Mouse (Mus musculus): ENCODE data around the gene Ttc23l.
A peak's percentile ranks its signal among the peaks of the same experiment; 100 is the strongest.
"Not testable (repeated sequence)": the region's sequence is repeated elsewhere in the genome, so short reads cannot be mapped to it uniquely, and the experiment has no call there.

Ttc23l gene

DNA sequence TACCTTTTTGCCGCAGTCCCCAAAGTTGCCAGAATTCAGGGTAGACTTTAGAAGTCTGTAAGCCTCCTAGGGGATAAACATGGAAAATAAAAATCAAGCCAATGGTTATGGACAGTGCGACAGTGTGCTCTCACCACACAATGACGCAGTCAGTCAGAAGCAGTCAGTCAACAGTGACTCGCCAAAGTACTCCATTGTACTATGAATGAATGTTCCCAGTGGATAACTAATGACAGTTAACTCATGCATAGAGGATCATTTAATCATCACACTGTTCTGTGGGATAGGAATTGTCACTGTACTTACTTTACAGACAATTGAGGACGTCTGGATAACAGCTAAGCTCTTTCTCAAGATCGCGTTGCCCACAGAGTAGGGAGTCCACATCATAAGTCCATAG is 43.3 kb downstream of the Ttc23l start:
- DNase-seq (ENCODE audit: low read depth): no peak

DNA sequence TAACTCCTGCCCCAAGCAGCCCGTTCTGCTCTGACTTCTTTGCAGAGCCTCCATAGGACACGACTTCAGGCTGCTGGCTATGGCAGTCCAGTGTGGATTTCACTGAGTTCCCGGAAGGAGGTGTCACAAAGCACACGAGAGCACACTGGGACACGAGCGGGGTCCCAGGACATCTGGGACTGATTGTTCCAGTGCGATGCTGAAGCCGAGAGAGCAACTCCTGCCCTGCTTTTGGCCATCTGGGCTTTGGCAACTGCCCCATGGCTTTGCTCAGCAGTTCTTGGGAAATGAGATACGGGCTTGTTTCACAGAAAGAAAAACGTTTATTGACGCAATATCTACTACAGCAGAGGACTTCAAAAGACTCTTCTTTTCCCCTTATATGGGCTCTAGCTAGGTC is 52.4 kb downstream of the Ttc23l start:
- DNase-seq (ENCODE audit: low read depth): no peak

DNA sequence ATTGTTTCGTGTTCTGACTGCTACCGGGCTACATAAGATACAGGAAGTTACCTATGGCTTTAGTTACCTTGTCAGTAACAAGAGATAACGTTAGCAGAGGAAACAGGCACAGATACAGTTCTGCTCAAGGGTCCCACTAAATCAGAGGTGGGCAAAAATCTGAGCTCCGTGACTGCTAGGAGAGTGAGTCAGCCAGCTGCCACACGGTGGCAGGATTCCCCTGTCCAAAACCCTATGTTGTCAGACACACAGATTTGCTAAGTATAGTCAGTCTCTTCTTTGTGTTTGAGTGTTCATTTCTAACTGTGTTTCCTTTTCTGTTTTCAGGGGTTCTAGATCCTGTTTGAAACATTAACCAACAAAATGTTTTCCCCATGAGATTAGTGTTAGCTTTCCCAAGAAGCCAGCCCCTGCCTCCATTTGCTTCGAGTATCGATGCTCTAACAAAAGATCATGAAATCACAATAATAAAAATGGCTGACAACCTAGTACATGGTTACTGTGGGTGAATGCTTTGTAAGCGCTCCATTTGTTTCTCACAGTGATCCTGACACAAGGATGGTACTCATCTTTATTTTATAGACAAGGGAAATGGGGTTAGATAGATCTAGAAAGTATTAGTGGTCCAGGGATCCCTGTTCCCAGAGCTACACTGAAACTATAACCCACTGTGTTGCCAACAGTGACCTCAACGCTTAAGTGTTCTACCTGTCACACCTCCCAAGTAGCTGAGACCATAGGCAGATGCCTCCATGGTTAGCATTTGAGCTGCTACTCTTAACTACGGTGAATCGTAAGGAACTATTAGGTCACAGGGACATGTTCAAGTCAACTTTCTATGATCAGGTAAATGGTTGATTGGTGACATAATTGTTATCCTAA is 57.4 kb downstream of the Ttc23l start:
- DNase-seq (ENCODE audit: low read depth): no peak

DNA sequence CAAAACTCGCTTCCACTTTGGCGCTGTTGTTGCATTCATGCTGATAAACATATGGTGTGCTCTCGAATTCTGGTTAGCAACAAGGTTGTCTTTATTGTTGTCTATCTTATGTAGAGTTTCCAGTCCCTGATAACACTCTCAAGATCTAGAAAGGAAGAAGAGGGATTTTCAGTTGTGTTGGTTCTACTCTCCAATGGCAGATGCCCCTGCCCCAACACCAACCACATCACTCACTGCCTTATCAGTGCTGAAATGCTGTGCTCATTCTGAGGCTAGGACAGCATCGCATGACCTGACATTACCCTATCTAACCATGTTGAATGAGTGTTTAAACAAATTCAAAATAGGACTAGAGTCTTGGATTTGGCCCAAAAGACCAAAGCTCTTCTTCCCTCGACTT is 58.4 kb downstream of the Ttc23l start:
- DNase-seq (ENCODE audit: low read depth): no peak

DNA sequence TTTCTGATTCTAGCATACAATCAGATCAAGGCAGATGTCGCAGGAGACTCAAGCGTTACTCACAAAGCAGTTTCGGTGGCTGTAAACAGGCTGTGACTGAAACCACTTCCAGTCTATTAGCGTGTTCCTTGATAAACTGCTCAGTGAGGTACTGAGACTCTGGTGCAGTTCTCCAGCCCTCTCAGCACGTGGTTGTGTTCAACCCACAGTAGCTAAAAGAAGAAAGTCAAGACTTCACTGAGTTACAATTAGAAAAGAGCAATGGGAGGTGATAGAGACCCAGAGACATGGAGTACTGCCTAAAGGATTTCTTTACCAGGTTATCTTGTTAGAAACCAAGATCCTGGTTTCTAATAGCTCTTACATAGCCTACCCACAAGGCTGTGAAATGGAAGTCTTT is 58.9 kb downstream of the Ttc23l start:
- DNase-seq (ENCODE audit: low read depth): no peak

DNA sequence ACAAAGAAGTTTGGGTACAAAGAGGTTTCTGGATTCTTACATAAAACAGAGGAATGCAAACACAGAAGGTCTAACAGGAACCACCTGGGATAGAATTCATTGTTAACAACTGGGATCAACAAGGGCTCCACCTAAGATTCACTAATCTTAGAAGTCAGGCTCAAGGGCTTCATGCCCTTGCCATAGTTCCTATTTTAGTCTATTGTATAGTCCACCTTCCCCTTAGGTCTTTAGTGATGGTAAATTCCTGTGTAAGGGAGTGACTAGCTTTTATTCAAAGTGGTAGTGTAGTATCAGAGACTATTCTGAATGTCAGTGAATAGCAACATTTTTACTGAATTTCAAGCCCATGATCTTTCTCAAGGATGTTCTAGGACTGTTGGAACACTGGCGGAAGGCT is 61.8 kb downstream of the Ttc23l start:
- not testable (repeated sequence) for DNase-seq (ENCODE audit: low read depth)

DNA sequence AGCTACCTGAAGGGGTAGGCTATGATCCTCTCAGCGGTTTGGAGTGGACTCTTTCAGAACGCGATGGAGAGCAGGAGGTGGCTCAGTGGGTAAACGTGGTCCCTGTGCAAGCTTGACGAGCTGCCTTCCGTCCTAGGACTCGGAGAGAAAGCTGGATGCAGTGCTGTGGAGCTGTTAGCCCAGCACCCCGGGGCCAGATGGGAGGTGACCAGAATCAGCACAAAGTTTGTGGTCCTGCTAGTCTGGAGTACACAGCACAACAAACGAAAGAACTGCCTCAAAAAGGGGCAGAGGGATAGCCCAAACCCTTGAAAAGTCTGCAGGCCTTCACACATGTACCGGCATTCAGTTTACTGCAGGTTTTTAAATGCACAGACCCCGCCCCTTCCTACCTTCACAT is 62.5 kb downstream of the Ttc23l start:
- DNase-seq (ENCODE audit: low read depth): no peak

DNA sequence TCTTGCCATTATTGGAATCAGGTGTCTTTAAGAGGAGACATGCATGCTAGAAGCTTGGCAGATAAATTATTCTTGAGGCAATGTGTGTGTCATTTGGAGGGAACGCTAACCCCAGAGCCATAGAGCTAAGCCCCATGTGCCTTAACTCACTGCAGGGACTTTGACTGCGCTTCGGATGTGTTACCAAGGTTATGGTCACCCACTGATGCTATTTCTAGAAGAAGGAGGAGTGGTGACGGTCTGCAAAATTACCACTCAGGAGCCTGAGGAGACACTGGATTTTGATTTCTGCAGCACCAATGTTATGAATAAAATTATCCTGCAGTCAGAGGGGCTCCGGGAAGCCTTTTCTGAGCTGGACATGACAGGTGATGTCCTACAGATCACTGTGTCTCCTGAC is 68.4 kb downstream of the Ttc23l start:
- DNase-seq (ENCODE audit: low read depth): no peak

DNA sequence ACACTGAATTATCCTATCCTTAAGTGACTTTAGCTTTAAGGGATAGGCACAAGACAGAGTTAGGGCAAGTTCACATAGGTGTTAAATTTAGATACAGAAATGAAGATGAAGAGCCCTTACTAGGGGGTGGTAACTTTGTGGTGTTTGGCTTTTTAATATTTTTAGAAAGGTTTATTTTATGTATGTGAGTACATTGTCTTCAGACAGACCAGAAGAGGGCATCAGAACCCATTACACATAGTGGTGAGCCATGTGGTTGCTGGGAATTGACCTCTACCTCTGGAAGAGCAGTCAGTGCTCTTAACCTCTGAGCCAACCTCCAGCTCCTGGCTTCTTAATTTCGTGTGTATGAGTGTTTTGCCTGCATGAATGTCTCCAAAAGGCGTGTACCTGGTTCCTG is 71.2 kb downstream of the Ttc23l start:
- no peak for DNase-seq (ENCODE audit: low read depth)

DNA sequence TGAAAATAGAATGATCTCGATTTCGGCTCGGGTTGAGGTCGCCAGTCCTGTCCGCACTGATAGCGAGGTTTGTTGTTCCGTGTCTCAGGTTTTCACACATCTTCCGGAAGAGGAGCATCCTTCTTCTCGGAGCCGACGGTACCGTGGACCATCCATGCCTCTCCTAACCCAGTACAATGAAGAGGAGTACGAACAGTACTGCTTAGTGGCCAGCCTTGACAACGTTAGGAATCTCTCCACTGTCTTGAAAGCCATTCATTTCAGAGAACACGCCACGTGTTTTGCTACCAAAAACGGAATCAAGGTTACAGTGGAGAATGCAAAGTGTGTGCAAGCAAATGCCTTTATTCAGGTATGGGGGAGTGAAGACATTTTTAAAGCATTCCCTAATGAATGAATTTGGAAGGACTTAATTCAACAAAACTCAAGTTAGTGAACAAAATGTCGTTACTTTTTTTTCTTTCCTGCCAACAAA is 72.1 kb downstream of the Ttc23l start:
- no peak for DNase-seq (ENCODE audit: low read depth)

DNA sequence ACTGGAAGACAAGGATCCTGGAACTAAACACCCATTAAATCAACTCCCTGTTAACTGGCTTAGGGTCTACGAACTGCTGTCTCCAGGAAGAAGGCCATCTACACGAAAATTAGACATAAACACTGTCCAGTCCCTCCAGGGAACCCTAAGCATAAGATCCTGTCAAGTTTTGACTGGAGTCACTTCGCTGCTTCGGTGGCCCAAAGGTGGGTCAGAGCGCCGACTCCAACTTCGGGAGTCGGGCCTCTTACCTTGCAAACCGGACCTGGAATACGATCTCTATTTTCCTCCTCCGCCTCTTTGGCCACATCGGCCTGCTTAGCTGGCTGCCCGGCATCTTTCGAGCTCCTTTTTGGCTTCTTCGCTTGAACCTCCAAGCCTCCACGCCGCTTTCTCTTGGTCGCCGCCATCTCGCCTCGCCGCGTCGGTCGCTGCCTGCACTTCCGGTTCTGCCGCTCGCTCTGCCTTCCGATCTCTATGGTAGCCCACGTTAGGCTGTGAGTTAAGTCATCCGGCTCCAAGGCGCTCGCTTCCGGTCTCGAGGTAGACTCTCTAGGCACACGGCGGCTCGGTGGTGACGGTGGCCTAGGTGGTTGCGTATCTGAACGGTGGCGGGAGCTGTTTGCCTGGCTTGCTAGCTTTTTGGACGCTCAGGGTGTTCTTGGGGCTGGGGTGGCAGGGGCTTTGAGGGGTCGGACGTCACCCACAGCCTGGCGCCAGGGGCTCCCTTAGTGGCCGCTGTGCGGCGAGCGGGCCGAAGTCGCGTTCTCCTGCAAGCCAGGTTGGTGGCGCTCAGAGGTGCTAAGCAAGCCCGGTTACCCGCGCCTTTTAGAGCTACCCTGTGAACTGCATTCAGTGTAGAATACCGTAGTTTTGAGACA is 72.7 kb downstream of the Ttc23l start, which contains the start of the genes Brix1 and Rad1:
Brix1 (minus strand) TSS at position 464 of the 881 bp plus-strand sequence.
Rad1 (plus strand) TSS at position 535 of the 881 bp plus-strand sequence.
- peak; percentile 89 for DNase-seq (ENCODE audit: low read depth)

DNA sequence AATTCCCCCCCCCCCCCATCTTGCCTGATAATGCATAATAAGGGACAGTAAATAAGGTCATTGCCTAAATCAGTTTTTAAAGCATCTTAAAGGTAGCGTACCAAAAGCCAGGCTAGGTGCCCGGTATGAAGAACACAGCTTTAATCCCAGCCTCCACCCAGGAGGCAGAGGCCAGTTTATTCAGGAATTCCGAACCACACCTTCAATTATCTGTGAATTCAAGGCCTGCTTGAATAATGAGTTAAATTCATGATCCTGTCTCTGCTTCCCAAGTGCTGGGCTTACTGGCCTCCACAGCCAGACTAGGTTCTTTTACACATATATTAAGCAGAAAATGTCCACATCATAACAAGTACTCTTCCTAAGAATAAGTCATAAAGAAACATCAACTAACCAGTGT is 87.5 kb downstream of the Ttc23l start:
- DNase-seq (ENCODE audit: low read depth): no peak

DNA sequence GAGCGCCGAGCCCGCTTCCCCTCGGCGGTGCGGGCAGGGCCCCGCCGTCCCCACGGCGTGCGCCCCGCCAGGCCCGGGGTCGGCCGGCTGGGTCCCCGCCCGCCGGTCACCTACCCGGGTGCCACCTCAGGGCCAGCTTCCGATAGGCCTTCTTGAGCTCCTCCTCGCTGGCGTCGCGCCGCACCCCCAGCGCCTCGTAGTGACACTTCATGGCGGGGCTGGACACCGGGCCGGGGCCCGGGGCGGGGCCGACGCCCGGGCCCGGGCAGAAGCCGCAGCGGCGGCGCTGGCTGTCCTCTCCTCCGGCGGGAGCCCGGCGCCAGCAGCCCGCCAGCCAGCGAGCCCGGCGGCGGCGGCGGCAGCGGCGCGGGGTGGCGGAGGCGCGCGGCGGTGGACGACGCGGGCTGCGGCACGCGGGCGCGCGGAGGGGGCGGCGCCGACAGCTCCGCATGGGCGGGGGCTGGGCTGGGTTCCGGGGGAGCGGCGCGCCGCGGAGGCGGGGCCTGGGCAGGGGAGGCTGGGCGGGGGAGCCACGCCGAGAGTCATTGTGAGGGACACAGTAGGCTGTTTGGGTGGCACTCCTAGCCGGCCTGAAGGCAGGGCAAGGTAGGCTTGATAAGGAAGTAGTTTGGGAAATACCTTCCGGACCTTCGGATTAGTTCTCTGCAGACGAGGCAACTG is 88.2 kb downstream of the Ttc23l start, which contains the start of gene Dnajc21:
Dnajc21 (minus strand) TSS at position 366 of the 681 bp plus-strand sequence.
- DNase-seq (ENCODE audit: low read depth): peak; percentile 65

DNA sequence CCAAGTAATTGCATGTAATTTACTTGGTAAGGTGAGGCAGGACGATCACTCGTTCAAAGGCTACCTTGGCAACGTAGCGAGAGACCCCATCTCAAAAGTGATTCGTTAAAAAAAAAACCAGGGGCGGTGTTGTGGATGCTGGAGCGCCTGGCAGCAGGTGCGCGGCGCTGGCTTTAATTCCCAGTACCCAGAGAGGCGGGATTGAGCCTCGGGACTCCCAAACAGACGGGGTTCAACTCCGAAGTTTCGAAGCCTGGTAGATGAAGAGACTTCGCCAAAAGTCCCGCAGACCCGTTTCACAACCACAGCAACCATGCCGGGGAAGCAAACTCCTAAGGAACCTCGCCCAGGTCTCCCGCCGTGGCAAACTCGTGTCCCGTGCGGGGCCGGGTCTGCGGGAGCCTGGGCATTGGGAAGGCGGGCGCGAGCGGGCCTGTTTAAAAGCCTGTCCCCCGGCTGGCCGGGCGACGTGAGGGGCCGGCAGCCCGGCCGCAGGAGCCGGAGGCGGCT is 88.8 kb downstream of the Ttc23l start:
- DNase-seq (ENCODE audit: low read depth): no peak

DNA sequence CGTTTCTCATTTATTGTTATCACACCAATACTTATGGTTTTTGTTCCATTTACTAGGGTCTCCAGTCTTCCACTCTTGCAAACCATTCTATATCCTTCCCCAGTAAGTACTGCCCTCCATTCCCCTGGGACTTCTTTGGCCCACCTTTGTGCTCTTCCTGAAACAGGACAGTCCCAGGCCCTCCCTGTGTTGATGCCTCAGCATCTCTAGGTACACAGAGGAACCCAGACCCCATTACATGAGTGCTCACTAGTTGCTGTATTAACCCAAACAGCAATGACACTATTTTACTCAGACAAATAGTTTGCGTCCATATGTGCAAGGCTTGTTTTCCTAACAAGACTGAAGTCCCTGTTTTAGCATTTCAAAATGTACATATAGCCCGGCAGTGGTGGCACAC is 89.7 kb downstream of the Ttc23l start:
- DNase-seq (ENCODE audit: low read depth): no peak

DNA sequence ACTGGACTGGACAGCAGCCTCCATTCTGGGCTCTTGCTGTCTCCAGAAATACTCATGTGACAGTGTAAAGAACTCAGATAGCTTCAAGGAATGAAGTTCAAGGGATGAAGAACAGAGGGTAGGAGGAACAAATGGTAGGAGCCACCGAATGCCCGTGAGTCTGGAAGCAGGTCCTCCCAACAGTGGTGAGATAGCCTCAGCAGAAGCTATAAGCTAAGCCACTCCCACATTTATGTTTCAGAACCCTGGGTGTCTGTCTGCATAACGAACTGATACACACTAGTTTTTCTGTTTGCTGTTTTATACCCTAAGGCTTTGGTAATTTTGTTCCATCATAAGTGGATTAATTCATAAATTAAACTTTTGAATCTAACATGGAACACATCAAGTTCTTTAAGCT is 93.8 kb downstream of the Ttc23l start:
- no peak for DNase-seq (ENCODE audit: low read depth)

DNA sequence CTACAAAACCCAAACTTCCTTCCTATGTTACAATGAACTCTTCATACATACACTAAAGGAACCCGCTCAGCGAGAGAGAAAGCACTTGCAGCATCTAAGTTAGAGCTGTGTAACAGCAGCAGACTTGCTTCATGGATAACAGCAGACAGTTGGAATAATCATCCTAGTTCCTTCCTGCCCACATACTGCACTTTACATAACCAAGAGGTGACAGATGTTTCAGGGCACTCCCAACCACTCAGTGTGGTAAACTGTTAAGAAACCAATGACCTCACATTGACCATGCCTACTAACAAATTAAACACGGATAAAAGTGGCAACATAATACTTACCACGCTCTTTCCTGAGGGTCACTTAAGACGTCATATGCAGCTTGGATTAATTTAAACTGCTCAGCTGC is 94.9 kb downstream of the Ttc23l start:
- DNase-seq (ENCODE audit: low read depth): no peak

DNA sequence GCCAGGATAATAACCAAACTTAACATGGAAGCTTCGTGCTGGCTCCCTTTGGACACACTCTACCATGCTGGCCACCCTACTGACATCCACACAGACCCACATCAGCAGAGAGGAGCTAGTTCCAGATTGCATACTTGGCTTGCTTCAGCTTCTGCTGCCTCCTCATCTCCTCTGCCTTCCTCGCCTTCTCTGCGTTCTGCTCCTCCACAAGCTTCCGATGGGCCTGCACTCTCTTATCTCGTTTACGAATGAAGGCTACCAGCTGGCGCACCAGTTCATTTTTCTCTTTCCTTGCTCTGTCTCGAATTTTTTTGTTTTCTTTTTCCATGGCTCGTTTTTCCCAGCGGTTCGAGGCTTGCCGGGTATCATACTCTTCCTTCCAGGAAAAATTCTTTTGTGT is 97.5 kb downstream of the Ttc23l start:
- no peak for DNase-seq (ENCODE audit: low read depth)
